Mouse (Mus musculus) ES-Bruce4 (cell line): ENCODE results near the gene Hnrnpa3. TPM values are rescaled to one million over a fixed set of nuclear protein-coding genes. Genes with fewer than 3 reads are reported as not detected.

Source experiments
- H3K27ac ChIP-seq: 2 replicates; pipeline ENCODE4 v1.5.1; 2012; ENCODE audit warnings: low read length, inconsistent platforms; ENCODE audit not compliant: insufficient read depth
- H3K27me3 ChIP-seq: 2 replicates; pipeline ENCODE4 v1.6.1; 2012; ENCODE audit warnings: mild to moderate bottlenecking, low read length, inconsistent platforms; ENCODE audit not compliant: control insufficient read depth, poor library complexity, insufficient read depth, severe bottlenecking
- H3K36me3 ChIP-seq: 2 replicates; pipeline ENCODE4 v1.6.1; 2012; ENCODE audit warnings: inconsistent platforms, mild to moderate bottlenecking, low read length, moderate library complexity; ENCODE audit not compliant: control insufficient read depth, poor library complexity, insufficient read depth, severe bottlenecking
- H3K4me1 ChIP-seq: one replicate; pipeline ENCODE4 v1.8.1; 2011; ENCODE audit warnings: low read length; ENCODE audit not compliant: control insufficient read depth, insufficient read depth
- H3K4me3 ChIP-seq: 2 replicates; pipeline ENCODE4 v1.5.1; 2011; ENCODE audit warnings: low read depth, mild to moderate bottlenecking, low read length
- H3K9ac ChIP-seq: 2 replicates; pipeline ENCODE4 v1.6.1; 2012; ENCODE audit warnings: low read depth, mild to moderate bottlenecking, inconsistent platforms; ENCODE audit not compliant: poor library complexity, severe bottlenecking
- H3K9me3 ChIP-seq: replicated peaks from 2 replicates; pipeline ENCODE4 v1.6.1; 2012; ENCODE audit warnings: mild to moderate bottlenecking, low read length, inconsistent platforms; ENCODE audit not compliant: control insufficient read depth, poor library complexity, insufficient read depth, severe bottlenecking
- CTCF ChIP-seq: IDR thresholded peaks from one replicate; pipeline ENCODE4 v1.8.1; 2011; ENCODE audit warnings: low read depth, low read length
- EP300 ChIP-seq: IDR thresholded peaks from 2 replicates; pipeline ENCODE4 v1.6.1; 2011; ENCODE audit warnings: low read depth, low read length; ENCODE audit not compliant: insufficient read depth
- POLR2A ChIP-seq: IDR thresholded peaks from one replicate; pipeline ENCODE4 v1.8.1; 2011; ENCODE audit warnings: low read length; ENCODE audit not compliant: insufficient read depth
- polyA plus RNA-seq: library from polyadenylated mRNA; stranded (reverse); fragments of >200 nt; gene quantifications from 2 replicates; pipeline ENCODE4 v1.2.4, GENCODE M21; 2011; ENCODE audit warnings: low read depth; ENCODE audit not compliant: missing spikeins, insufficient read depth, insufficient read length

Gene Hnrnpa3
- polyA plus RNA-seq, 1 experiment, result 839 TPM

DNA sequence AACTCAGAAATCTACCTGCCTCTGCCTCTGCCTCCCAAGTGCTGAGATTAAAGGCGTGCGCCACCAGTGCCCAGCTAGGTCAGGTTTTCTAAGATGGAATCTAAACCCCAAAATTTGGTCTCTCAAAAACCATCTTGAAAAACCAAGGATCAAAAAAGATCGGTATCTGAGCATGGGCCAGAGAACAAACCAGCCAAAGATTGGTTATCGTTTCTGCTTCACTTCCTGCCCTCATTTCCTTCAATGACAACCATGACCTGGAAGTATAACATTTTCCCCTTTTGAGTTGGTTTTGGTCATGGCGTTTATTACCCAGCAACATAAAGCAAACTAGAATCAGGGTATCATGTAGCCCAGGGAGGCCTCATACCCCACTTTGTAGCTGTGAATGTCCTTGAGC, 2.1 kb upstream of the Hnrnpa3 start:
- H3K4me3 ChIP-seq, result peak overlapping the region; percentile 5; the same call in 1 of the 2 replicates
- peak overlapping the region; percentile 98 for H3K27ac ChIP-seq

DNA sequence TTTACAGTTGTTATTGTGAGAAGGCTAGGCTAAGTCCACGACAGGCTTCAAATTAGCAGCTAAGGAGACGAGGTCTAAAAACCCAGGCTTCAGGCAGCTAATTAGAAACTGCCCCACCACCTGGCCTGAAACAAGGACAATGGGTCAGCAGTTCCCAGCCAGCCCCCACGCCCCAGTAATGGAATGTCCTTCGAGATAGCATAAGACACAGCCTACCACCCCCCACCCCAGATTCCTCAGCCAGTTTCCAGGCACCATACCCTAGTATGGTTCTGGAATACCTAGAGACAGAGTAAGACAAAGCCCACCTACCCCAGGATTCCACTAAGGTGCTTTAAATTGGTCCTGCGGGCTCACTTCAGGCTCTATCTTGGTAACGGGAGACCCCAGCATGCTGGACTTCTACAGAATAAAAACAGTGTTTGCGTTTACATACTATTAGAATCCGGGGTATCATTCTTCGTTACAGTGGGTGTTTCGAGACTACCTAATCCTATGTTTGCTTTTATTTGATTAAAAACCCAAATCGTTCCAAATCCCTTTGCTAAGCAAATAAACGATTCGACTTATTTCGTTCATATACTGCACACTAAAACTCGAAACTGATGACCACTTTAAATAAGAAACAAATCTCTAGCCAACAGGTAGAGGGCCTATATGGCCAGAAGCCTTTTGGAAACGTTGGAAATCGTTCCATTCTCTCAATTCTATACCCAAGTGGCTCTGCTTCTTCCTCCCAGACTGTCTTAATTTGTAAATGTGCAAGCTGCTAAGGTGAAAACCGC, 962 bp upstream of the Hnrnpa3 start:
- Histone ChIP-seq H3K4me1 (peaks cover 4% of the 10 kb centered on the region), H3K27me3 (no peaks in the 10 kb centered on the region), H3K4me3 (peak overlapping the region; percentile 89), H3K9me3 (no peaks in the 10 kb centered on the region), H3K36me3 (peaks cover 26% of the 10 kb centered on the region), H3K27ac (peak overlapping the region; percentile 98), H3K9ac (peak overlapping the region; percentile 93)
- TF ChIP-seq EP300 (peak; percentile 88), POLR2A (no peak)

More for the DNA sequence above, 2.1 kb upstream of the Hnrnpa3 start:
- TF ChIP-seq POLR2A (no peak), CTCF (no peak), EP300 (no peak)
- Histone ChIP-seq H3K9me3 (no peaks in the 10 kb centered on the region), H3K27me3 (no peaks in the 10 kb centered on the region), H3K9ac (peak overlapping the region; percentile 93), H3K36me3 (peaks cover 15% of the 10 kb centered on the region), H3K4me1 (peaks cover 4% of the 10 kb centered on the region)

DNA sequence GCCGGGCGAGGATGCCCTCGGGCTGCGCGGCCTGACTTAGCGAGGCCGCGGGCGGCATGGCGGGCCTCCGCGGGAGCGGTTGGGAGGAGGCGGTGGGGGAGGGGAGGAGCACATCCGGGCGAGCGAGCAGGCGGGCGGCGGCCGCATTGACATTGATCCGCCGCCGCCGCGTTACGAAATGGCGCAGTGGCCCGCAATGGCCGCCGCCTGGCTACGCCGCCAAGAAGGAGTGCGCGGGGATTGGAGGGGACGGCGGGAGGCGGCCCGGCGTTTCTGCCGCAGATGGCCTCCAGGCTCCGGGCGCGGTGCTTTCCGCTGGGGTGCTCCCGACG, 534 bp downstream of the Hnrnpa3 start:
- no peaks in the 10 kb centered on the region for H3K9me3 ChIP-seq
- peak overlapping the region; percentile 100 for H3K9ac ChIP-seq
- no peaks in the 10 kb centered on the region for H3K27me3 ChIP-seq
- TF ChIP-seq POLR2A, result no peak
- TF ChIP-seq EP300, result no peak
- no peak for TF ChIP-seq CTCF
- peak overlapping the region; percentile 99 for H3K4me3 ChIP-seq
- peaks cover 41% of the 10 kb centered on the region for H3K36me3 ChIP-seq
- peaks cover 4% of the 10 kb centered on the region for H3K4me1 ChIP-seq
- H3K27ac ChIP-seq, result peak overlapping the region; percentile 93

DNA sequence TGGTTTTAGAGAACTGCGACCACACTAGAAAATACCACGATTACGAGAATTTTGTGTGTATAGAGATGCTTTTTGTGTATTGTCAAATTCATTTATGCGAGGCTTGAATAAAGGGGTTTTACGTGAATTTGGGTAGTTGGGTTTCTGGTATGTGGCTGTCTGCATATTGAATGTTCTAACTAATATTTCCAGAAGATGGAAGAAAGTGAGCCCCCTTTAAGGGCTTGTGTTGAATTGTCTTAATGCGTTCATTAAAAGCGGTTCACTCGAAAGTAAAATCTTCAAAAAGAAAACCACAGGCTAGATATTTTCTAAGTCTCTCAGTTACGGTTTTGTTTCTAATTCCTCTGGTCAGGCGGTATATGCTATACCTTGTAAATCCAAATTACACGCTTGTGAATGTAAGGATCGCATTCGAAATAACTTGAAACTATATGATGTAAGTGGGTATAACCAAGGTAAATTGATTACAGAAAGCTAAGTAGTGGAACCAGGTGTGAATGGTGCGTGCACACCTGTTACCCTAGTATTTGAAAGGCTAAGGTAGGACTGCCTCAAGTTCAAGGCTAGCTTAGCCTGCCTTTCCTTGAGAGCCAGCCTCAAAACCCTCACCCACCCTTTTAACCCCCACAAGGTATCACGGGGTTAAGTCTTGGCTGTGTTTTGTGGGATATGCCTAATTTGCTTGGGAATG, 1.3 kb downstream of the Hnrnpa3 start:
- H3K36me3 ChIP-seq, result peaks cover 46% of the 10 kb centered on the region
- TF ChIP-seq EP300 (no peak), CTCF (no peak), POLR2A (no peak)
- H3K4me3 ChIP-seq, result peak overlapping the region; percentile 99
- H3K27ac ChIP-seq, result peak overlapping the region; percentile 93
- peaks cover 4% of the 10 kb centered on the region for H3K4me1 ChIP-seq
- H3K27me3 ChIP-seq, result no peaks in the 10 kb centered on the region
- H3K9ac ChIP-seq, result peak overlapping the region; percentile 100
- no peaks in the 10 kb centered on the region for H3K9me3 ChIP-seq

DNA sequence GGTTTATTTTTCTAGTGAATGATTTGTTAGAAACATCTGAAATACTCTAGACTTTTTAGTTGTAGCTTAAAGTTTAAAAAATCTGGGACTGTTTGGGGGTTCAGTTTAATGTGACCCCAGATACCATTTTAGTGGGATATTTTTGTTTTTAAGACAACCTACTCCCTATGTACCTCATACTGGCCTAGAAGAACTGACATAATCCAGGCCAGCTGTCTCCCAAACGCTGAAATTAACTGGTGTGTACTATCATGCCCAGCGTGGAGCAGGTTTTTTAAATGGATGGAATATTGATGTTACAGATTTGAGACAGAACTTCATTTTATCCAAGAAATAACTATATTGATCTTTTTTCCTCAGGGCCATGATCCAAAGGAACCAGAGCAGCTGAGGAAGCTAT, 2.0 kb downstream of the Hnrnpa3 start:
- H3K27ac ChIP-seq, result peak overlapping the region; percentile 66
- H3K36me3 ChIP-seq, result peaks cover 47% of the 10 kb centered on the region
- H3K4me1 ChIP-seq, result peaks cover 4% of the 10 kb centered on the region
- H3K4me3 ChIP-seq, result peak overlapping the region; percentile 66; the same call in 1 of the 2 replicates
- H3K9me3 ChIP-seq, result no peaks in the 10 kb centered on the region
- peak overlapping the region; percentile 100 for H3K9ac ChIP-seq
- TF ChIP-seq CTCF, result no peak
- TF ChIP-seq EP300, result no peak
- TF ChIP-seq POLR2A, result no peak
- H3K27me3 ChIP-seq, result no peaks in the 10 kb centered on the region
